Mouse (Mus musculus) kidney, postnatal 4 days (tissue): ENCODE measurements around the gene Ifi203.
"Not testable (repeated sequence)": the region's sequence is repeated elsewhere in the genome, so short reads cannot be mapped to it uniquely, and the experiment has no call there.

Source experiments
- DNase-seq, 2 experiments: peaks; one replicate each; pipeline ENCODE4 v3.0.0; 2021; ENCODE audit warnings: mixed read lengths in 2 of 2

The Ifi203 gene

DNA sequence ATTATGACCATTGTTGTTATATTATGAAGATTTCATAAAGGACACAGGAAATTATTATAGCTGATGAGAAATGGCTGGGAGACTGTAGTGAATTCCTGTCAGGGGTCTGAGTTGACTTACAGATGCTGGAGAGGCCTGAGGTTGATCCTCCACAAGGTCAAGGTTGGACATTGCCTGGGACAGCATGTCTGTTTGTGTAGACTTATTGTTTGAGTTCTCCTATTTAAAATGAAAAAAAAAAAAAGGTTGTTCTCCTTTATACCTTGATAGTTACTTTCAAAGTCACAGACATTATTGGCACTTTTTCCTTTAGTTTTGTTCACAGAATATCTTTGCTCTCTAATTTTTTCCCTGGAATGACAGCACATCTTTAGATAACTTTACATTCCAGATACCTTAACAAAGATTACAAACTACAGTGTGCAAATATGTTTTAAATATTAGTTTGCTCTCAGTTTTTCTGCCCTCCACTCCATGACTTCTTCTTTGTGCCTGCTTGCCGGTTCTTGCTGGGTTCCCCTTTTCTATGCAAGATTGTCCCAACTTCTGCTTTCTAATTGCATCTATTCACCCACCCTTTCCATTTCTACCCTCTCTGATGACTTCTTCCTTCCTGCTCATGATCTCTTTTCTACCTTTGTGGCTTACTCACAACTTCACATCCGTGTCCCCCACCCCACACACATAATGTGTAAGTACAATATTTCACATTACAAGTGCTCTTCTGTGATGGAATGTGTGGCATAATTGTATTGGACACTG is 55.3 kb downstream of the Ifi203 start:
- DNase-seq: not testable (repeated sequence)

DNA sequence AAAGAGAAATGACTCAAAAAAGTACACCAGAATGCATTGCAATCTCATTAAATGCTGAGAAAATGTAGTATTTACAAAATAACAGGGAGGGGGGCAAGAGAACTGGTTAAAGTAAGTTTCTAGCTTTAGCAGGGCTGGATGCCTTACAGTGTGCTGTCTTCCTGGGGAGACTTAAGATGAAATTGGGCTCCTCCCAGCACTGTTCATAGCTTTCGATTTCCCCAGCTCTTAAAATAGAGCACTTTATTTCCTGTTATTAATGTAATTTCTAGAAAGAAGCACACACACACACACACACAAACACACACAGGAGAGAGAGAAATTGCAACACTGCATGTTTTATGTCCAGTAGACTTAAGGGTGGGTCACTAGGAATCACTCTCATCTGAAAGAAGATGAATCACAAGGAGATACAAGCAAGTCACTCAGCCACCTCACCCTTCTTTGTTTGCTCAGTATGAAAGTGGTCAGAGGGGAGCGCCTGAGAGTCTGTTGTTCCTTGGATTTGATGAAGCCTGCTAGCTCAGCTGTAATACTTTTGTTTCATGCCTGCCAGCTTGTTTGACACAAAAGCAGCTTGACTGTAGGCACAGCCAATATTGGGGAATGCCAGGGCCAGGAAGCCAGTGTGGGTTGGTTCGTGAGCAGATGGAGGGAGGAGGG is 62.3 kb downstream of the Ifi203 start:
- DNase-seq: peak in 1 of 2 experiments; percentile 1

DNA sequence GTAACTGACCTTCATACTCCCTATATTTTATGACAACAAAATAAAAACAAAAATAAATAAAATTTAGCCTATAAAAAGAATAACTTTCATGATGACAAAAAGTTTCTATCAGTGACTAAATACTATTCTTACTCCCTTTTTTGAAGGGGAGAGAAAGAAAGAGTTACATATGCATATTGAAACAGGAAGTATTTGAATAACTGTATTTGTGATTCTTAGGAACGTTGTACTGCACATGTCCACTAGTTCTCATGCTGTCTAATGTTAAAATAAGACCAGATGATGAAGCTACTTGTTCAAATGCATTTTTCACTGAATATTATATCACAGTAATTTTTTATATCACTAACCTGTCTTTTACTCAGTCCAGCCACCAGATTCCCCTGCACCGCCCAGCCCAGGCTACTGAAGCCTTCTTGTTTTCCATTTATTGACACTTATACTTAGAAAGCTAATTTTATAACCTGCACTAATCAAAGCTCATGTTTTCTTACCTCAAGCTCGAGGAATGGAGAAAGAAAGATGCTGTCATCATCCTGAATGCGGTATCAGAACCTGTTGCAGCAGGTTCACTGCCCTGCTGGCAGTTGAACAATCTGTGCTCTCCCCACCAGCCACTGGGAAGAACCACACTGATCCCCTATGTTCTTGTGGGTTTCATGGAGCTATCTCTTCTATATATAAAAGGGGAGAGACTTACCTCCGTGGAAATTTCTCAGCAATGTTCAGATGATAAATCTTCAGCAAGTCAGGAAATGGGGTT is 63.1 kb downstream of the Ifi203 start:
- not testable (repeated sequence) for DNase-seq

DNA sequence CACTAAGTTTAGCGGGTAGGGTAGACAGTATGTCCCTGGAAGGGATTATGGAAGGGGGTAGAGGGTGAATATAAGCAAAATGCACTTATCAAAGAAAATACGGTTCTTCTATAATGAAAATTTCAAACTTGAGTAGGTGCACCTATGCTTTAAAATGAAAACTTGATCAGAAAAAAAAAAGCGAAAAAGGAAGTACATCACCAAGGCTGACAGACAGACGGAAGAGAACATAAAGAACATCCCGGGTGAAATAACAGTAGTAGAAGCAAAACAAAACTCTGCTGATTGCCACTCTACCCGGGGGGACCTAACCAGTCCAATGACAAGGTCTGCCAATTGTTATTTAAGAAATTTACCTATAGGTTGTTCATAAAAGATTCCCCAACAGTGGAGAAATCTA is 64.2 kb downstream of the Ifi203 start:
- not testable (repeated sequence) for DNase-seq

DNA sequence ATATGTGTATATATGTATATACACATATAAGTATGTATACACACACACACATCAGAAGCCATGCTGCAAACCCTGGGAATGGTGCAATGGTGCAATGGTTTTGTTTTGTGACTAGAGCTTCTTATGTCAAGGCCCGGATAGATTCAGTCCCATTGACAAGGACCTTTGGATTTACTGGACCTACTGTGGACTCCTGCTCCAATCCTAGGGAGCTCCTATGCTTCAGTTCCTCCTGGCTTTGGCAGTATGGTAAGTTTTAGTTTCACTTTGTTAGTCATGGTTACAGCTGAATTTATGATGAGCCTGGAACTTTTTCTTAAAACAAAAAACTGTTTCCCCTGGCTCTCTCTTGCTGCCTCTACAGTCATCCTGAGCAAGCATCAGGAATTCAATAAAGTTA is 65.3 kb downstream of the Ifi203 start:
- DNase-seq: not testable (repeated sequence)
